Mouse (Mus musculus) embryonic stem cell, embryonic (primary cell): ENCODE measurements around the gene Fam104a.

ENCODE experiments used
- CTCF ChIA-PET, 4 experiments: fragments of 300-600 bp in 2 of 4; fragments of 350-600 bp in 2 of 4; sonication (Branson Sonifier 250); formaldehyde crosslinking; loops; one replicate each; lab custom pipeline; 2022; ENCODE audit warnings: inconsistent platforms in 2 of 4; lab: Charles Lee
- POLR2A ChIA-PET, 4 experiments: fragments of 300-600 bp in 2 of 4; fragments of 350-600 bp in 2 of 4; sonication (Branson Sonifier 250); formaldehyde crosslinking; loops; one replicate each; lab custom pipeline; 2022; ENCODE audit warnings: antibody characterized with exemption in 4 of 4, inconsistent platforms in 1 of 4; lab: Charles Lee

The Fam104a gene

GRCm38 (mm10) chr11:113617132-113617911 lies 66.6 kb downstream of the Fam104a start:
- POLR2A ChIA-PET, result interaction anchor here (0.6 to 3.5 kb wide), 54 partner anchors 7 to 954 kb away, joined by 3 to 30 read pairs (median 4); partner anchors contain the start of genes Cpsf4l (in 3 of the 4), Cdc42ep4 (in 1 of the 4), D11Wsu47e (in 1 of the 4) and Fam104a (in 1 of the 4)
- CTCF ChIA-PET, result interaction anchor here (0.5 to 3.3 kb wide), 85 partner anchors 11 to 1474 kb away, joined by 3 to 25 read pairs (median 4); partner anchors contain the start of genes Rab37 (in 1 of the 4) and Sox9 (in 1 of the 4)

DNA sequence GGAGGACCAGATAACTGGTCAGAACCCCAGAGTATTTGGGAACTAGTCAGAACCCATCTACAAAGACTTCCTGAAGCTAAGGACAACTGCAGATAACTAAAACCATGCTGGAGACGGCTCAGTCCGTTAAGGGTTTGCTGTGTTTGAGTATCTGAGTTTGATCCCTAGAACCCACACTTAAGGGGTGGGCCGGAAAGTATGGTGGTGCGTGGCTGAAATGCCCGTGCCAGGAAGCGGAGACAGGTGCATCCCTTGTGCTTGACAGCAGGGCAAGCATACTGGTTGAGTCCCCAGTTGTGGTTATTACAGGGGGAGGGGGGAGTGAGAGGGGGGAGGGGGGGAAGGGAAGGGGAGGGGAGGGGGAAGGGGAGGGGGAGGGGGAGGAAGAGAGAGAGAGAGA lies 69.5 kb downstream of the Fam104a start:
- CTCF ChIA-PET, result interaction anchor here (0.5 to 3.8 kb wide), 12 partner anchors 13 to 440 kb away, joined by 3 to 35 read pairs (median 3); no protein-coding TSS in a partner anchor
- POLR2A ChIA-PET, result interaction anchor here in 3 of 4 experiments (0.9 to 1.7 kb wide), 6 partner anchors 15 to 413 kb away, joined by 3 to 4 read pairs (median 3); no protein-coding TSS in a partner anchor

- CTCF ChIA-PET, result interaction anchor here (0.5 to 4.7 kb wide), 83 partner anchors 8 to 455 kb away, joined by 3 to 51 read pairs (median 3); partner anchors contain the start of genes D11Wsu47e (in 1 of the 4), Fam104a (in 1 of the 4) and Sdk2 (in 1 of the 4)
These were observed 72.0 kb downstream of the Fam104a start for GRCm38 (mm10) chr11:113611664-113612611.

More at GRCm38 (mm10) chr11:113611664-113612611, 72.0 kb downstream of the Fam104a start:
- POLR2A ChIA-PET, result interaction anchor here (0.5 to 2.0 kb wide), 22 partner anchors 9 to 437 kb away, joined by 3 to 12 read pairs (median 3); no protein-coding TSS in a partner anchor
